Mouse (Mus musculus) mature B cell (primary cell): ENCODE data around the gene D5Ertd577e.
"Not testable (repeated sequence)": the region's sequence is repeated elsewhere in the genome, so short reads cannot be mapped to it uniquely, and the experiment has no call there.

ENCODE experiments used
- in situ Hi-C: fragments of 300-500 bp; cut with MboI; formaldehyde crosslinking; loops from 2 replicates; pipeline ENCODE4 v1.14.3; 2019

The D5Ertd577e gene

DNA sequence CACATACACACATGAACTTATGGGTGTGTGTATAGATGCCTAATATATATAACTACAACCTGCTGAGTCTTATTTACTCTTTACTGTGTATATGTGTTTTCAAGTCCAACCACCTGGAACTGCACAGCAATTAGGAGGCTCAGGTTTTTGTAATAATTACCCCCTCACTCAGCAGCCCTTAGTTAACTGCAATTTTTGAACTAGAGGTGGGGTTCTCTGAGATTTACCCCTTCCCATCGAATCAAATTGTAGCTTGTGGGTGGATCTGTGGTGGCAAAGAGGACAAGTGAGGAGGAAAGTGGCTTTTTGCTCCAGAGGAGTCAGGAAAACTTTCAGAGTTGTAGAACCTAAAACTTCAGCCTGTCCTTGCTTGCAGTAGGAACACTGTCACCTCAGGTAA, at the start of gene D5Ertd577e:
TSS of gene D5Ertd577e (plus strand) at position 301 of the 400 bp plus-strand sequence.
- in situ Hi-C loops, result not testable (repeated sequence)

DNA sequence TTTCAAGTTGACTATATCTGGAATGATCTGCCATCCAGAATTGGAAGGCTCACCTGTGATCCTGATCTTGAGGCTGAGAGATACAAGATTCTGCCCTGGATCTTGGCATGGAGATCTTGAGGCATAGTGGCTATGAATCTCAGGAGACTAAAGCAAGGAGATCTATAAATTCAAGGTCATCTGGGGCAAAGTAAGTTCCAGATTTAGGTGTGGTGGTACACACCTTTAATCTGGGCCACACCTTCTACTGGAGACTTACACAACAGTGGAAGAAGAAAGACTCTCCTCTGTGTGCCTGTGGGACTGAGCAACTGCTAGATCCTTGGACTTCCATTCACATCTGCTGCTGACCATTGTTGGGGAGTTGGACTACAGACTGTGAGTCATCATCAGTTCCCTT, 53.9 kb downstream of the D5Ertd577e start, which contains the start of gene Gm3286:
TSS of gene Gm3286 (plus strand) at position 301 of the 400 bp plus-strand sequence.
- in situ Hi-C loops, result not testable (repeated sequence)
